19 mouse cellular contexts compared by ENCODE assay signal in the genomic region with DNA sequence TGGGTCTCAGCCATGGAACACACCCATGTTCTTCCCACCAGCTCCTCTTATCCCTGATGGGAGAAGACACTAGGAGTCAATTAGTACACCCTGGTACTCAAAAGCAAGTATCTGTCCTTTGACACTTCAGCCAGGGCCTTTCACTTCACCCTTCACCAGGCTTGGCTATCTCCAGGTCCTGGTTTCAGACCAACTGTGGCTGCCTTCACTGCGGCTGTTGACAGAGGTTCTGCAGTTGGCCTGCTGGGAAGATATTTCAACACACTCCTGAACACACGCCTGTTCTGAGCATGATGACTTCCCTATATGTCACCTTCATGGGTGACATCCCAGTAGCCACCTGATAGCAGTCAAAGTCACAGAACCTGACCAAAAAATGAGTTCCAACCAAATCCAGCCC.
DNase-seq lines count a peak whose midpoint lies in the region; ATAC-seq and TF ChIP-seq lines count a peak whose summit lies in the region.
"Had no signal": no experiment of that assay in that cellular context is flagged by ENCODE, and none has a peak within 500 bp of the region (broad histone marks: within the 10 kb centered on the region; RNA-seq: fewer than 3 reads in every experiment).

No protein-coding gene starts in this region.

- H3K4me2 ChIP-seq in lung, postnatal 0 days (replicated peaks; ENCODE audit: low read depth, low read length): no peak overlapping the region
- no peak overlapping the region for H3K4me2 ChIP-seq in midbrain, postnatal 0 days (ENCODE audit: low read depth, low read length, poor library complexity, severe bottlenecking)
- H3K4me2 ChIP-seq: embryonic facial prominence, embryonic 12.5 days; limb, embryonic 12.5 days; midbrain, embryonic 11.5 days had no signal

- TF ChIP-seq CTCF in lung, postnatal 0 days (IDR thresholded peaks at IDR 0.05): no peak
- TF ChIP-seq CTCF in midbrain, postnatal 0 days (IDR thresholded peaks at IDR 0.05): no peak

- no peak overlapping the region for H3K4me3 ChIP-seq in lung, postnatal 0 days (ENCODE audit: low read depth, low read length)
- no peak overlapping the region for H3K4me3 ChIP-seq in midbrain, postnatal 0 days (ENCODE audit: low read depth, low read length)
- H3K4me3 ChIP-seq: embryonic facial prominence, embryonic 12.5 days; erythroblast, embryonic 14.5 days; heart, embryonic 10.5 days; limb, embryonic 12.5 days had no signal

- 88% methylated on average over 2 of the region's 2 CpGs for WGBS in lung, postnatal 0 days
- 94% methylated on average over 2 of the region's 2 CpGs for WGBS in midbrain, postnatal 0 days

- no peaks in the 10 kb centered on the region for H3K9me3 ChIP-seq in lung, postnatal 0 days (ENCODE audit: low read length)
- no peaks in the 10 kb centered on the region for H3K9me3 ChIP-seq in midbrain, postnatal 0 days (ENCODE audit: low read length)
- H3K9me3 ChIP-seq: embryonic facial prominence, embryonic 12.5 days; heart, embryonic 10.5 days; limb, embryonic 12.5 days had no signal

- H3K27ac ChIP-seq in lung, postnatal 0 days (ENCODE audit: low read length): no peak overlapping the region
- no peak overlapping the region for H3K27ac ChIP-seq in midbrain, postnatal 0 days (ENCODE audit: low read depth, low read length)
- H3K27ac ChIP-seq: embryonic facial prominence, embryonic 12.5 days; heart, embryonic 10.5 days; limb, embryonic 12.5 days had no signal

- H3K27me3 ChIP-seq in lung, postnatal 0 days (replicated peaks; ENCODE audit: insufficient read depth, low read length): no peaks in the 10 kb centered on the region
- no peaks in the 10 kb centered on the region for H3K27me3 ChIP-seq in midbrain, postnatal 0 days (ENCODE audit: insufficient read depth, low read length)
- H3K27me3 ChIP-seq: embryonic facial prominence, embryonic 12.5 days; limb, embryonic 12.5 days had no signal

- no peak for TF ChIP-seq EP300 in lung, postnatal 0 days (IDR thresholded peaks at IDR 0.05)

- peaks cover 9% of the 10 kb centered on the region; the same call in 1 of the 2 replicates for H3K4me1 ChIP-seq in lung, postnatal 0 days (ENCODE audit: insufficient read depth, low read depth, low read length)
- H3K4me1 ChIP-seq in midbrain, postnatal 0 days (ENCODE audit: insufficient read depth, low read length): no peaks in the 10 kb centered on the region
- H3K4me1 ChIP-seq: embryonic facial prominence, embryonic 12.5 days had no signal

- H3K36me3 ChIP-seq in lung, postnatal 0 days (ENCODE audit: insufficient read depth, low read length): no peaks in the 10 kb centered on the region
- peaks cover 3% of the 10 kb centered on the region; the same call in 1 of the 2 replicates for H3K36me3 ChIP-seq in midbrain, postnatal 0 days (ENCODE audit: insufficient read depth, low read length)
- H3K36me3 ChIP-seq: embryonic facial prominence, embryonic 12.5 days; heart, embryonic 10.5 days; limb, embryonic 12.5 days had no signal

- peak; percentile 44 for DNase-seq in adrenal gland, adult 2 months
- DNase-seq in adrenal gland, postnatal 36 days: no peak
- peak; percentile 47 for DNase-seq in lung, postnatal 0 days (ENCODE audit: low spot score)
- DNase-seq in lung, postnatal 10 days: no peak
- no peak for DNase-seq in midbrain, postnatal 0 days (ENCODE audit: low spot score)
- DNase-seq: cerebellum, adult 8-10 months; gastrocnemius, postnatal 36 days; heart, postnatal 10 days; kidney, adult 11 months; right cerebral cortex, adult 18-20 months had no signal

- H3K9ac ChIP-seq in lung, postnatal 0 days (replicated peaks; ENCODE audit: low read depth): no peak overlapping the region
- no peak overlapping the region for H3K9ac ChIP-seq in midbrain, postnatal 0 days (replicated peaks; ENCODE audit: low read length, poor library complexity, severe bottlenecking)
- H3K9ac ChIP-seq: embryonic facial prominence, embryonic 12.5 days; limb, embryonic 12.5 days had no signal

- no peak for ATAC-seq in lung, postnatal 0 days
- peak; percentile 36 for ATAC-seq in granulocyte monocyte progenitor cell, adult 5-6 weeks (replicated peaks; ENCODE audit: poor library complexity, severe bottlenecking)
- peak; percentile 23 for ATAC-seq in megakaryocyte, adult 5-6 weeks (ENCODE audit: poor library complexity, severe bottlenecking)
- ATAC-seq in cerebellum, adult (ENCODE audit: insufficient number of reproducible peaks, low FRiP score, low TSS enrichment): no peak
- no peak for ATAC-seq in midbrain, postnatal 0 days (ENCODE audit: low FRiP score)
- ATAC-seq: forebrain, embryonic 14.5 days had no signal

Comparison
In these comparisons a context has a peak if more than half of its experiments do, and no peak if none do; other contexts are left out.
1. DNase-seq: peak in adrenal gland, adult 2 months (single experiment) and lung, postnatal 0 days (single experiment); none in adrenal gland, postnatal 36 days (0 of 2), lung, postnatal 10 days (single experiment) and midbrain, postnatal 0 days (single experiment).
2. ATAC-seq: peak in granulocyte monocyte progenitor cell, adult 5-6 weeks (single experiment) and megakaryocyte, adult 5-6 weeks (single experiment); none in lung, postnatal 0 days (single experiment), cerebellum, adult (single experiment) and midbrain, postnatal 0 days (single experiment).